Mouse (Mus musculus) C2C12 (cell line): ENCODE data around the gene Pcdh9.

Experiments
- CEBPB ChIP-seq: IDR thresholded peaks from one replicate; pipeline ENCODE4 v1.6.1; 2011; ENCODE audit warnings: low read depth, mild to moderate bottlenecking, control low read depth, moderate library complexity
- CTCF ChIP-seq: IDR thresholded peaks from one replicate; pipeline ENCODE4 v1.5.1; 2011; ENCODE audit not compliant: control insufficient read depth, insufficient read depth, insufficient read length
- FOSL1 ChIP-seq: IDR thresholded peaks from one replicate; pipeline ENCODE4 v1.8.0; 2011; ENCODE audit warnings: mild to moderate bottlenecking, low read length; ENCODE audit not compliant: poor library complexity, insufficient read depth, severe bottlenecking
- MAX ChIP-seq: IDR thresholded peaks from one replicate; pipeline ENCODE4 v1.6.1; 2011; ENCODE audit warnings: mild to moderate bottlenecking, control low read depth
- MYOD1 ChIP-seq: IDR thresholded peaks from one replicate; pipeline ENCODE4 v1.6.1; 2011; ENCODE audit warnings: low read depth; ENCODE audit not compliant: control insufficient read depth, insufficient read length
- MYOG ChIP-seq: IDR thresholded peaks from one replicate; pipeline ENCODE4 v1.6.1; 2011; ENCODE audit not compliant: control insufficient read depth, insufficient read length; ENCODE audit errors: extremely low read depth
- USF1 ChIP-seq: IDR thresholded peaks from one replicate; pipeline ENCODE4 v1.6.1; 2011; ENCODE audit warnings: low read depth, mild to moderate bottlenecking, control low read depth, moderate library complexity

GRCm38 (mm10) chr14:93240263-93240662 lies 650.2 kb downstream of the Pcdh9 start:
- TF ChIP-seq CTCF (no peak), CEBPB (no peak), USF1 (no peak), FOSL1 (no peak), MAX (no peak), MYOG (no peak), MYOD1 (peak; percentile 57)
